Mouse (Mus musculus): ENCODE measurements around the gene Gm773. TPM values are rescaled to one million over a fixed set of nuclear protein-coding genes. Genes with fewer than 3 reads are reported as not detected.

Gene Gm773
- polyA plus RNA-seq (2015; fragmentation: Illumina TruSeq; extraction: RNeasy Lipid Tissue Mini Kit (QIAGEN cat#74804); ENCODE audit: low read depth, low replicate concordance) = not detected

GRCm38 (mm10) chrX:56212771-56213170 lies at the start of gene Gm773:
TSS of gene Gm773 (minus strand) at chrX:56212881.

Other genes starting within 250 kb of the Gm773 start
- not detected for gene 3830403N18Rik, start 76.3 kb downstream of the Gm773 start, polyA plus RNA-seq (2015; fragmentation: Illumina TruSeq; extraction: RNeasy Lipid Tissue Mini Kit (QIAGEN cat#74804); ENCODE audit: low read depth, low replicate concordance)
- gene Zfp449, start 133.5 kb upstream of the Gm773 start, polyA plus RNA-seq (2015; fragmentation: Illumina TruSeq; extraction: RNeasy Lipid Tissue Mini Kit (QIAGEN cat#74804); ENCODE audit: low read depth, low replicate concordance) = 5.6 TPM
- gene Smim10l2a, start 161.7 kb upstream of the Gm773 start, polyA plus RNA-seq (2015; fragmentation: Illumina TruSeq; extraction: RNeasy Lipid Tissue Mini Kit (QIAGEN cat#74804); ENCODE audit: low read depth, low replicate concordance) = 23.6 TPM
- gene Gm2174, start 235.1 kb upstream of the Gm773 start, polyA plus RNA-seq (2015; fragmentation: Illumina TruSeq; extraction: RNeasy Lipid Tissue Mini Kit (QIAGEN cat#74804); ENCODE audit: low read depth, low replicate concordance) = not detected
- 37.9 TPM for gene Ints6l, start 242.0 kb upstream of the Gm773 start, polyA plus RNA-seq (2015; fragmentation: Illumina TruSeq; extraction: RNeasy Lipid Tissue Mini Kit (QIAGEN cat#74804); ENCODE audit: low read depth, low replicate concordance)

Measured in brain, adult 10 weeks (tissue).